Mouse (Mus musculus) urinary bladder, adult 2 months (tissue): ENCODE measurements around the gene Cbr2. TPM values are rescaled to one million over a fixed set of nuclear protein-coding genes. Genes with fewer than 3 reads are reported as not detected.
"Not testable (repeated sequence)": the region's sequence is repeated elsewhere in the genome, so short reads cannot be mapped to it uniquely, and the experiment has no call there.

Source experiments
- DNase-seq: peaks from one replicate; pipeline ENCODE4 v3.0.0; 2022; ENCODE audit warnings: low spot score
- polyA plus RNA-seq: library from polyadenylated mRNA; depleted of rRNA; stranded (reverse); fragments of >200 nt; gene quantifications from 2 replicates; pipeline ENCODE4 v1.2.3, GENCODE M21; 2012

Gene Cbr2
- polyA plus RNA-seq, 1 experiment: 349 TPM

DNA sequence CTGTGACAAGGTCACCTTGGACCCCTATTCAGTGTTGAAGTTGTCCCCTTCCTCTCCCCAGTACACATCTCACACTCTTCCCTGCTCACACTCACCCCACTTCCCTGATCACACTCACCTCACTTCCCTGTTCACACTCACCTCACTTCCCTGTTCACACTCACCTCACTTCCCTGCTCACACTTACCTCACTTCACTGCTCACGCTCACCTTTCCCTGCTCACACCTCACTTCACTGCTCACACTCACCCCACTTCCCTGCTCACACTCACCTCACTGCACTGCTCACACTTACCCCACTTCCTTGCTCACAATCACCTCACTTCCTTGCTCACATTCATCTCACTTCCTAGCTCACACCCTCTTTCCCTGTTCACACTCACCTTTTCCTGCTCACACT lies 519 bp downstream of the Cbr2 start:
- DNase-seq: no peak

DNA sequence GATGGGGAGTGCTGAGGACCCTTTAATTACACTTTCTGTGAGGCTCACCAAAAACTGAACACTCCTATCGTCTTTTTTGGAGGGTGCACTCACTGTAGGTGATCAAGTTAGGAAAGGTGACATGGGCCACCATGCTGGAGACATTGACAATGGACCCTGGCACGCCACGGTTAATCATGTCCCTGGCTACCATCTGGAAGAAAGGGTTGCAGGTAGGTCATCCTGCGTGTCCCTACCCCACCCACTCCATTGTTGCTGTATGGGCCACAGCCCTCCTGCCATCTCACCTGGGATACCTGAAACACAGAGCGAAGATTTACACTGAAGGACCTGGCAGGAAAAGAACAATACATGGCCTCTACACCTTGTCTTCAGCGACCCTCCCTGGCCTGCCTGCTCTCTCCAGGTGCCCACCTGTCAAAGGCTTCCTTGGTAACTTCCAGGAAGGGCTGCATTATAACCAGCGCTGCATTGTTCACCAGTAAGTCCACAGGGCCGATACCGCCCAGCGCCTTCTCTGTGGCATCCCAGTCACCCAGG lies 1.5 kb downstream of the Cbr2 start:
- no peak for DNase-seq

DNA sequence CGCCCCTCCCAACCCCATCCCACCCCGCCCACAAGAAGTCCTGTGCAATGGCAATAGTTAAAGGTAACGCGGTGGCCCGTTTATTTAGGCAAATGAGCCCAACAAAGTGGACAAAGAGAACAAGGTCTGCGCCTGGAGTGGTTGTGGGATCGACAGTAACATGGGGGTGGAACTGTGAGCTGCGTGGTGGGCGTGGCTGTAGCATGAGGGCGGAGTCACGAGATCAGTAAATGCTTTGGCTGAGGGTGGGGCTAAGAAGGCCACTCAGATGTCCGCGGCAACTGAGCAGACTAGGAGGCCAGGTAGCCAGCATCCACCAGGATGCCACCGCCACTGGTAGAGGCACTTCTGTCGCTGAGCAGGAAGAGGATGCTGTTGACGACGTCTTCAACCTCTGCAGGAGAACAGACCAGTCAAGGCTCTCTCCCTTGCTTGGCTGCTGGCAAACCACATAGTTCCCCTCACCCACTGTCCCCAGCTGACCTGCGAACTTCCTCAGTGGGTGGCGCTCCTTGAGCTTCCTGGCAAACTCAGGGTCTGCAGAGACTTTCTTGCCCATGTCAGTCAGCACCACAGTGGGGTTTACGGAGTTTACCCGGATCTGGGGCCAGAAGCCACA lies 2.4 kb downstream of the Cbr2 start:
- not testable (repeated sequence) for DNase-seq

DNA sequence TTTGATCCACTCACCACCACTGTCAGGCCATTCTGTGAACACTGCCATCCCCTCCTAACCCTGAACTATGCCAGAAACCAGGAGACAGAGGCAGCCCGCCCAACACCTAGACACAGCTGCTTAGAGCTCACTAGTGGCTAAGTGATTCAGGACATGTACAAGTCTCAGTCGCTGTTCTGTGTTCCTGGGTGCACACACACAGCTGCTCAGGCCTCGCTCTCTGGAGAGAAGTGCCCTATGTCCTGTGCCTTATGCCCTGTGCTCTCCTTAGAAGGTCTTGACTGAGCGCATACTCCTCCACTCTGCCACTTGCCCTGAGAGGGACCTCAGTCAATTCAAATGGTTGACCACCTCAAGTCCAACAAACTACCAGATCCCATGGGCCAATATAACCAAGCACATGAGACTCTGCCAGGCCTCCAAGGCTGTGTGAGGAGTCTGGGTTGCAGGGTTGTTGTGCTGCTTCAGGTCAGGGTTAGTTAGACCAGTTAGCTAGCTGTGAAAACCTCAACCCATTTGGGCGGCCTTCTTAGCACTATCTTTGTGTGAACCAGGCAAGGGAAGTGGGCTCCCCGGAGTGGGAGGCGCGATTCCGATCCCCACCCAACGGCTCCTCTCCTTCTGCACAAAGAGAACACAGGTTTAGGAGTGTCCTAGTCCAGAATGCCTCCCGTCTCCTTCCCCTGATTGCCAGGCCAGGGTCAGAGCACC lies 3.2 kb downstream of the Cbr2 start:
- no peak for DNase-seq

DNA sequence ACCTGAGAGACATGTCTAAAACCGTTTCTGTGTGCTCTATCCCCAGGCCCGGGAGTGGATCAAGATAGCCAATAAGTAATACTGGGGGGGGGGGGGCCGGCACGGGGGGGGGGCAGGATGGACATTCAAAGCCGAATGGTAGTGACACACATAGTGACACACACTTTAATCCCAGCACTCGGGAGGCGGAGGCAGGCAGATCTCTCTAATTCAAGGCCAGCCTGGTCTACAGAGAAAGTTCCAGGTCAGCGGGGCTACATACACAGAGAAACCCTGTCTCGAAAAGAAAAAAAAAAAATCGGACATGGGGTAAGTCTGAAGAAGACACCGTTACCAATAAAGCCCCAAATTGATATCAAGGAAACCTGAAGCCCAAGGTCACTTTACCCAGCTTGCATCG lies 4.3 kb downstream of the Cbr2 start:
- no peak for DNase-seq

DNA sequence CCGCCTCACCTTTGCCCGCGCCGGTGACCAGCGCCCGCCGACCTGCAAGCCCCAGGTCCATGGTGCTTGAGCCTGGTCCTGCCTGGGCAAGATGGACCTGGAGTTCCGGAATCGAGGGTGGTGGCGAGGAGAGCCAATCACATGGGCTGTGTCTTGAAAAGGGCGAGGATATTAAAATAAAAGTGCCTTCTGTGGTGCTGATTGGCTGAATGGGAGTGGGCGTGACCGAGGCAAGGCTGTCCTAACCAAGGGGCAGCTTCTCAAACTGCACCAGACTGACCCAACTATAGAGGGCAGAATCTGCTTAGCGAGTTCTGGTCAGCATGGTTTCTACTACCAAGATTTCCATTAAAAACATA lies 4.8 kb downstream of the Cbr2 start, which contains the start of gene Dcxr:
TSS of gene Dcxr (minus strand) at position 113 of the 359 bp plus-strand sequence.
- DNase-seq: peak; percentile 70

DNA sequence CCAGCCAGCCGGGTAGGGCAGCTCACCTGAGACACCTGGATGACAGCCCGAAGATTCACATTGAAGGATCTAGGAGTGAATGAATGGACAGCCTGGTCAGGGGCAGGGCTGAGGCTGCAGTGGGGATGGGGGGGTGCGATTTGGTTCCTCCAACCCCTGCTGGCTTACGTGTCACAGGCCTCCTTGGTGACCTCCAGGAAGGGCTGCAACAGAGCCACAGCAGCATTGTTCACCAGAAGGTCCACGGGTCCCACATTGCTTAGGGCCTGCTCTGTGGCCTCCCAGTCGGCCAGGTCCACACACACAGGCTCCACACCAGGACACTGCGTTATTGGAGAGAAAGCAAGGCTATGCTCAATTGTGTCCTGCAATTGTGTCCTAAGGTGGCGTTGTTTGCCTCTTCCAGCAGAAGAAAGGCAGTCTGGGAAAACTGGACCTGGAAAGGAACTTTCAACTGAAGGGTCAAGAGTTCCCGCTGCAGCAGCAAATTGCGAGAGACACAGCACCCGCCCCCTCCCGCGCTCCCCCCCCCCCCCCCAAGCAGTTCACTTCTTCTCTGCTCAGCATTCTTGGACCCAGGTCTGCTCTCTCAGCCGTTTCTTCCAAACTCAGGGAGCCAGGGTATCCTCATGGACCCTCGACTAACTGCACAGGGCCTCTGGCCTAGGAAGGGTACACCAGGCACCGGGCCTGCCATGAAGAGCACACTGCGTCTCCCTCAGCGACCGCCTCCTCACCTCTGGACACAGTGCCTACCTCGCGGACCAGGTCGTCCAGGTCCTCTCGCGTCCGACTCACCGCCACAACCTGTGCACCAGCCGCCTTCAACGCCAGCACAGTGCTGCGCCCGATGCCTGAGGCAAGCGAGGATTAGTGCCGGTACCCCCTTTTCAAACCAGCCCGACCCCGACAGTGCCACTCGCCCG lies 5.4 kb downstream of the Cbr2 start:
- no peak for DNase-seq

DNA sequence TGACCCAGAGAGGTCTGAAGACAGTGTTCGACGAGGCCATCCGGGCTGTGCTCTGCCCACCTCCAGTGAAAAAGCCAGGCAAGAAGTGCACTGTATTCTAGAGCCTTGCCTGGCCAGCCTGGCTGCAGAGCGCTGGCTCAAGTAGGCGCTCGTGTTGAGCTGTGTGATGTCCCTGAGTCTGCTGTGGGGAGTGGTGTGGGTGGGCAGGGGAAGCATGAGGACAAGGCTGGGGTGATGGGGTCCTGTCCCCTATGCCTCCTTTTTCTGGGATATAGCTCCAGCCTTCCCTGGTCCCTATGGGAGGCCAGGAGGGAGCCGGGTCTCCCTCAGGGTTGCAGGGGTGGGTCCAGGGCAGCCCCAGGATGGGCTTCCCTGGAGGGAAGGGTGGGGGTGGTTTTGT lies 8.4 kb downstream of the Cbr2 start:
- DNase-seq: no peak

DNA sequence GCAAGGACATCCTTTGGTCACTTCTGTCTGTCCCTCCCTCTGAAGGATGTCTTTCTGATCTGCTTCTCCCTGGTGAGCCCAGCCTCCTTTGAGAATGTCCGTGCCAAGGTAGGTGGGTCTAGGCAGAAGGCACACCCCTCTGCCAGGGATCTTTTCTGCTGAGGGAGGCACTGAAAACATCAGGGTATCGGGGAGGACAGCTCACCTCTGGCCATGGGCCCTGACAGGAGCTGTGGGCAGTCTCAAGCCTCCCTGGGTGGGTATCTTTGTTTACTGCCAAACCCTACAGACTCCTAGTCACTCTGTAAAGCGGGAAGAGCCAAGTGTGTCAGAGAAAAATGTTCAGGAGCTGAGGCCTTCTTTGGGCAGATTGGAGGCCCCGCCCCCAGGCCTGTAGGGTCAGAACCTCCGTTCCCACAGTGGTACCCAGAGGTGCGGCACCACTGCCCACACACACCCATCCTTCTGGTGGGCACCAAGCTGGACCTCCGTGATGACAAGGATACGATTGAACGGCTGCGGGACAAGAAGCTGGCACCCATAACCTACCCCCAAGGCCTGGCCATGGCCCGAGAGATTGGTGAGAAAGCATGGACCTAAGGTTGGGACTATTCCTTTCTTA lies 9.0 kb downstream of the Cbr2 start:
- no peak for DNase-seq

DNA sequence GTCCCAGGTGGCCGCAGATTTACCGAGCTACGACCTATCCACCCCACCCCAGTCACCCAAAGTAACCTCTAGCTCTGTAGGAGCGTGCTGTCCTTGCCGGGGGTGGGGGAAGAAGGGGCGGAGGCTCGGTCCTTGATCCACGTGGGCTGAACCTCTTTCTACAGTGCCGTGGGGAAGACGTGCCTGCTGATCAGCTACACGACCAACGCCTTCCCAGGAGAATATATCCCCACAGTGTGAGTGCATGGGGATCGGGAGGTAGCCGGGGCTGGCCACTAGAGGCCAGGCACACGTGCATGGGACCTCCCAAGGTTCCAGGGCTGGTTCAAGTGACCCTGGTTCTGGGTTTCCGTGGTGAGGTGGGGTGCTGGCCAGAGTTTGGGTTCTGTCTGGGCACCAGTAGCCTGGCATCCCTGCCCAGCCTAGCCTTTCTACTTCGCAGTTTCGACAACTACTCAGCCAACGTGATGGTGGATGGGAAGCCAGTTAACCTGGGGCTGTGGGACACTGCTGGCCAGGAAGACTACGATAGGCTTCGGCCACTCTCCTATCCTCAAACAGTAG lies 9.8 kb downstream of the Cbr2 start:
- DNase-seq: no peak

DNA sequence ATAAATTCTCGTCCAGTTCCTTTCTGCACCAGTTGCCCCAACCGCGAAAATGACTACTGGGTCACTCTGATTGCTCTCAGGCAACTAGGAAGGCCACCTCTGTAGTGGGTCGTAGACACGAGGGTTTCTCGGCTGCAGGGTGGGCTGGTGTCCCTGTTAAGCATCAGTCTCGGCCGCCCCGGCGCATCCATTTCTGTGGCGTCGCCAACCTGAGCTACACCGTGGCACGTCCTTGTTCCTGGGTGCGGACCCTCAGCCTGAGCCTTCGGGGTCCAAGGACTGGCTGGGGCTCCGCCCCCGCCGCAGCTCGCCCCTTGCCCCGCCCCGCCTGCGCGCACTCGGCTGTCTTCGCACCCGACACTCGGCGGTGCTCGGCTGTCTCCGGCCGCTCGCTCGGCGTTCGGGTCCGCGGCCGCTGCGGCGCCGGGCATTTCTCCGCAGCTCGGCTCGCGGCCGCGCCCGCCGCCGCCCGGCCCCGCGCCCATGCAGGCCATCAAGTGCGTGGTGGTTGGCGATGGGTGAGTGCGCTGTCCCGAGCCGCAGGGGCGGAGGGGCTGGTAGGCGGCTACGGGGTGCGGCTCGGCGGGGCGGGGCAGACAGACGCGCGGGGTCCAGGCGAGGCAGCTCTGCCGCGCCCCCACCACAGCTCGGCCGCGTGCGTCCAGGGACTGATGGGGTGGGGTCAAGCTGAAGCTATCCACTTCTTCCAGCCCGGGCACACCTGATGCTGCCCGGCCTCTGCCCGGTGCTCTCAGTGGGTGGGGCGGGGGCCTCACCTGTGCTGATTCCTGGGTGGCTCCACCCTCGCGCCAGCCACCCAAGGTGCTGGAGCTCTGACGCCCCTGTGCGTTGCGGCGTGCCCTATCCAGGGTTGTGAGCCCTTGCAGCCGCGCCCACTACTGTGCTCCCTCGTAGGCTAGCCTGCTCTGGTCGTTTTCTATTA lies 10.5 kb downstream of the Cbr2 start, which contains the start of gene Rac3:
TSS of gene Rac3 (plus strand) at position 347 of the 943 bp plus-strand sequence.
- DNase-seq: no peak

DNA sequence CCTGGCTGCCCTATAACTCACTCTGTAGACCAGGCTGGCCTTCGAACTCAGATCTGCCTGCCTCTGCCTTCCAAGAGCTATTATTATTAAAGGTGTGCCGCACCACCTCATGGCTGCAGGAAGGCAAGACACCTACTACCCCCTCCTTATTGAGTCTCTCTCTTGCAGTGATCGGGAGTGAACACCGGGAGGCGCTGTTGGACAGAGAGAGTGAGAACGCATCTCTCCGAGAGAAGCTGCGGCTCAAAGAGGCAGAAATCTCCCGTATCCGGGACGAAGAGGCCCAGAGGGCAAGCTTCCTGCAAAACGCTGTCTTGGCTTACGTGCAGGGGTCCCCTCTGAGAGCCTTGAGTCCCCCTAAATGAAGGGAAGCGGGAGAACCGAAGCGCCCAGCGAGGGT lies 11.5 kb downstream of the Cbr2 start:
- peak; percentile 80 for DNase-seq

DNA sequence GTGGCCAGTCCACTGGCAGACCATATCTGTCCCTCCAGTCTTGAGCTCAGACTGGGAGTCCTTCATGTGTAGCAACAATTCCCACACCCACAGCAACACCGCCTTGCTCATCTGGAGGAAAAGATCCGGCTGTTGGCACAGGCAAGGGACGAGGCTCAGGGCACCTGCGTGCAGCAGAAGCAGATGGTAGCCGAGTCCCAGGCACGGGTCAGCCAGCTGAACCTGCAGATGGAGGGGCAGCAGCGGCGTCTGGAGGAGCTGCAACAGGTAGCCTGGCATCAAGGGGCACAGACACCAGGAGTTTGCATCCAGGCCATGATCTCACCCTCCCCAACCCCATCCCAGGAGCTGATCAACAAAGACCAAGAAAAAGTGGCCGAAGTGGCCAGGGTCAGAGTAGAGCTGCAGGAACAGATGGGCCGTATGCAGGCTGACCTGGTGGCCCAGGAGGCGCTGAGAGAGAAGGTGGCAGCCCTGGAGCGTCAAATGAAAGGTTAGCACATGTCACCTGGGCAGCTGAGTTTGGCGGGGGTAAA lies 12.0 kb downstream of the Cbr2 start:
- no peak for DNase-seq

DNA sequence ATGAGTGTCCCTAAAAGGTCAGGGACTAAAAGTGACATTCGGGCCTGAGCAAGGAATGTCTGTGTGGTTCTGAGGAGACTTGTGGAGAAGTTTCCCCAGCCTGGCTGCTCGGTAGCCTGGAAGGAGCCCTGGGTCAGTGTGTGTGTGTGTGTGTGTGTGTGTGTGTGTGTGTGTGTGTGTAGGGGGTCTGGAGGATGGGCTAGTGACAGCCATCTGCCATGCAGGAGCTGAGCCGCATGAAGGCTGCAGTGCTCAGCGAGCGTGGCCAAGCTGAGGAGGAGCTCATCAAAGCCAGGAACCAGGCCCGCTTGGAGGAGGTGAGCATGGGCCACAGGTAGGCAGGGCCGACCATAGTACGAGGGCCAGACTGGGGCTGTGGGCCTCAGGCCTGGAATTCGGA lies 12.7 kb downstream of the Cbr2 start:
- DNase-seq: no peak

DNA sequence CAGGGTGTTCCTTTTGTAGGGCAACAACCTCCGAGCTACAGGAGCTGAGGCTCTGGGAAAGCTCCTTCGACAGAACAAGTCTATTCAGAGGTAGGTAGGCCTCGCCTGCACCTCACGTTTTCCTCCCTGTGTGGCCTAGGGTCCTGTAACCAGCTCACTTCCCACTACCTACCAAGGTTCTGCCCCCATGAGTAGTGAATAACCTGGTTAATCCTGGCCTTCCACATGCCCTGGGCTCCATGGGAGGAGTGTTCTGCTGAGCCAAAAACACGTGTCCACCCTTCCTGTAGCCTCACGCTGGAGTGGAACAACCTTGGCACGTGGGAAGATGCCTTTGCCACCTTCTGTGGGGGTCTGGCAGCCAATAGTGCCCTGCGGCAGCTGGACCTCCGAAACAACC lies 16.8 kb downstream of the Cbr2 start:
- no peak for DNase-seq

DNA sequence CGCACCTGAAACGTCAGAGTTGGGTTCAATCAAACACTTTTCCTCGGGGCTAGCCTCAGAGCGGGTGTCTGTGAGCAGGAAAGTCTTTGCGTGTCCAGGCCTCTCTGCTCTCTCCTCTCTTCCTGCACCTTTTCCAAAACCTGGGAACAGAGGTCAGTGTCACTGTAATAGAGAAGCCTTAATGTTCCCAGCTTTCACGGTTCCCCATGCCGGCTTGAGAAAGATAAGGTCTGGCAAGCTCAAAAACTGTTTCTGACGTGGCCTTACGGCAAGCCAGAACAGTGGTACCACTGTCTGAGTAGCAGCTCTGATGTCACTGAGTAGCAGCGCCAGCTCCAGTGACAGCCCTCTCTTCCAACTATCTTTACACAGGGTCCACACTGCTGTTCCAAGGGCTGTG lies 17.4 kb downstream of the Cbr2 start:
- DNase-seq: no peak

DNA sequence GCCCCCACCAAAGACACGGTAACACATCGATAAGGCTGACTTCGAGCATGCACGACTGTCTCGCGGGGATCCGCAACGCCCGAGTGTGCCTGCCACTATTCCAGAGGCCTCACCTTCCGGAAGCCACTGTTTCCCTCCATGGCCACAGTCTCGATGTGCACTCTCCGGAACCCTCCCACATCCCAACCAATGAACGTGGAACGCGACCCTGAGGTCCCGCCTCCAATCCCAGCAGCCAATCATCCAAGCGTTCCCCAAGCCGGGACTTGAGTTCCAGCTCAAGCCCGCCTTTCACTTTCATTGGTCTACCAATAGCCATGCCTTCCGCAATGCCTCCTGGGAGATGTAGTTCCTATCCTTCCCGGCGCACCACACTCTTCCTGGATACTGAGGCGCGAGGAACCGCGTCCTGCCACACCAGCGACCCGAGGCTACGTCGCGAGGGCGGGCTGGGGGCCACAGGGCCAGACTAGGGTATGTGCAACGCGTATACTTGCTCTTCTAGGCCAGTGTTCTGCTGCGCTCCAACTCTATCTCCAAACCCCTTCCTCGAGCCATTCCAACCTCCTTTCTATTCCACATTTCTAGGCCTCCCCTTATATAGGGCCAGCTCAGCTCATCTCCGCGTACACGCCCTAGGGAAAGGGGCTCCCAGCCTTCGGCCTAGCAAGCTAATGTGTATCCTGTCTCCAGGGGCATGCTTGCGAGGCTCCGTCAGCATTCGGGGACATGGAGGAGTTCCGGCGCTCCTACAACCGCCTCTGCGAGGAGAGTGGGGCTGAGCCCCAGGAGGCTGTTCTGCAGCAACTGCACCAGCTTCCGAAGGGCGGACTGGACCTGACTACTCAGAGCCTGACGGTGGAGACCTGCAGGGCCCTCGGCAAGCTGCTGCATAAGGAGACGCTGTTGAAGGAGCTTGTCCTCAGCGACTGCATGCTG lies 18.1 kb downstream of the Cbr2 start, which contains the start of the genes Cenpx and Lrrc45:
TSS of gene Cenpx (minus strand) at position 159 of the 939 bp plus-strand sequence.
TSS of gene Lrrc45 (plus strand) at position 346 of the 939 bp plus-strand sequence.
- DNase-seq: peak; percentile 82

DNA sequence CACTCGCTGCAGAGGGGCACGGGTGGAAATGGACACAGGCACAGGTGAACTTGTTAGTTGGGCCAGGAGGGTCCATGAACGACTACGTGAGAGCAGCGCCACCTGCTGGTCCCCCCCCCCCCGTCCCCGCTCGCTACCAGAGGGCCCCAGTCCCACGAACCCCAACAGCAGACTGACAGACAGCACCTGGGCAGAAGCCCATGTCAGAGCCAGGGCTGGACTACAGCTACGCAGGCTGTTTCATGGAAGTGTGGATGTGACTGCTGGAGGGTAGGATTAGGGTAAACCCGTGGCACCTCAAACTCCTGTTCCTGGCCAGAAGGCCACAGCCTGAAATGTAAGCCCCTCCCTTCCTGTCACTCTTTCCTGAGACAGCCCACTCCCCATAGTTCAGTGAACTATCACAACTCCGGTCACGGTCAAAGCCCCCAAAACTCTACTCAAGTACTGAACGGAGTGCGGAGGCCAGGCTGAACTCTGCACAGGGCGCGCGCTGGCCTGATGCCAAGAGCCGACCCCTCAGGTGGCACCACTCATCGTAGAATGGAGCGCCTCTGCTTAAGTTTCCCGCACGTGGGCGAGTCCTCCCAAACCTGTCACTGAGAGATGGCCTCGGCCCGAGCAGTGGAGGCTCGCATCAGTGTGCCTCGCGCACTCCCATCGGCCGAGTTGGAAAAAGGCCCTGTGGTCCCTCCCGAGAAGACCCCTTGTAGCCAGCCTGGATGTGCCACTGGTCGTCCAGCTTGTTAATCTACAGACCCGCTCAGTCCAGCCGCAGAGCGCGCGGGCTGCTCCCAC lies 18.9 kb downstream of the Cbr2 start:
- peak; percentile 48 for DNase-seq
